Mouse (Mus musculus) yolk sac, embryonic 10.5 days (tissue): ENCODE results near the gene Naaladl1.

Experiments used
- DNase-seq: peaks from one replicate; pipeline ENCODE4 v3.0.0-alpha.2; 2017; ENCODE audit warnings: low spot score

Naaladl1 gene

DNA sequence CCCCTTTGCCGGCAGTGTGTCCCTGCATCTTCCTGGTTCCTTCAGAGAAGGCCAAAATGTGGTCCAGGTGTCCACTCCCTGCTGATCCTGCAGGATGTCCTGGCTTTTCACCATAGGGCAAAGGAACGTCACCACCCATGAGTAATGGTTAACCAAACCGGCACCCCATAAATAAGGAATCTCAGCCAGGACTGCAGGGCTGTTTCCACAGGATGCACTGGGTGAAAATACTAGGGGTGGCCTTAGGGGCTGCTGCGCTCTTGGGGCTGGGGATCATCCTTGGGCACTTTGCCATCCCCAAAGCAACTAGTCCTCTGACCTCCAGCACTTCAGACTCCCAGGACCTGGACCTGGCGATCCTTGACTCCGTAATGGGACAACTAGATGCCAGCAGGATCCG is at the start of gene Naaladl1:
Naaladl1 (plus strand) TSS at position 197 of the 400 bp plus-strand sequence.
- no peak for DNase-seq

- DNase-seq: no peak
Measured at GRCm38 (mm10) chr19:6056696-6057095, 48.9 kb upstream of the Naaladl1 start.

GRCm38 (mm10) chr19:6057313-6058096 is 48.1 kb upstream of the Naaladl1 start, which contains the start of the genes Mrpl49 and Fau:
Gene Mrpl49 (minus strand): TSS chr19:6057785.
Gene Fau (plus strand): TSS chr19:6057844.
- peak; percentile 97 for DNase-seq

DNA sequence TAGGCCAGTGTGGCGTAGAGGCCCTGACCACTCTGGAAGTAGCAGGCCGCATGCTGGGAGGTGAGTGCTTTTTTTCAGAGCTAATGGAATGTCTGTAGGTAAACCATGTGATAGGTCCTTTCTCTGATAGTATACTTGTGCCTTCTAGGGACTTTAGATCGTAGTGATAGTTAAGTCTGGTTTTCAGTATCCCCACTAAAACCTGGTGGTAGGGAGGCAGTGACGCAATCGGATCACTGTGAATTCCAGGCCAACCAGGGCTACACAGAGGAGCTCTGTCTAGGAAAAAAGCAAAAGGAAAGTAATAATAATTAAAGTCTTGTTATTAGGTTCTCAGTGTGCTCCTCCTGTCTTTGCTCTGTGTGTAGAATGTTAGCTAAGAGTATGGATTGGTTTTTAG is 47.1 kb upstream of the Naaladl1 start:
- no peak for DNase-seq

- DNase-seq: peak; percentile 57
Measured at GRCm38 (mm10) chr19:6058966-6059365, 46.6 kb upstream of the Naaladl1 start.

GRCm38 (mm10) chr19:6061021-6061533 is 44.5 kb upstream of the Naaladl1 start, which contains the start of gene Znhit2:
Gene Znhit2 (plus strand): TSS chr19:6061192.
- DNase-seq: peak; percentile 92

- peak; percentile 51 for DNase-seq
Measured at GRCm38 (mm10) chr19:6061641-6062302, 43.8 kb upstream of the Naaladl1 start.

DNA sequence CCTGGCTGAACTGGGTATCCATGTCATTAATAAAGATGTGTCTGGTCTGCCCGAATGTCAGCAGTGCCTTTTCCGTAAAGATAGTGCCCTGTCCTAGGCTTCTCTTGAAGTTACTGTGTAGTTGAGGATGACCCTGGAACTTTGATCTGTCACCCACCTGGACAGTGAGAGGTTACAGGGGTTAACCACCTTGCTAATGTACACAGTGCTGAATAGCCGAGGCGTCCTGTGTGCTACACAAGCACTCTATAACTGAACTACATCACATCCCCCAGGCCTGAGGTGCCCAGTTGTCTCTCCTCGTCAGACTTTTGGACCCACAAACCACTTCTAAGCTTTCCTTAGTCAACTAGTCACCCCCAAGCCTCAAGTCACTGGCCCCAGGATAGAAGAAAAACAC is 43.2 kb upstream of the Naaladl1 start:
- peak; percentile 71 for DNase-seq

GRCm38 (mm10) chr19:6063081-6063480 is 42.5 kb upstream of the Naaladl1 start:
- no peak for DNase-seq

- DNase-seq: no peak
Measured at GRCm38 (mm10) chr19:6066571-6066970, 39.0 kb upstream of the Naaladl1 start.

GRCm38 (mm10) chr19:6067011-6067723 is 38.4 kb upstream of the Naaladl1 start:
- peak; percentile 83 for DNase-seq

GRCm38 (mm10) chr19:6067724-6068415 is 37.7 kb upstream of the Naaladl1 start, which contains the start of gene Tm7sf2:
Gene Tm7sf2 (minus strand): TSS chr19:6068373.
- DNase-seq: peak; percentile 93

GRCm38 (mm10) chr19:6068951-6069350 is 36.6 kb upstream of the Naaladl1 start:
- no peak for DNase-seq

GRCm38 (mm10) chr19:6069851-6070250 is 35.7 kb upstream of the Naaladl1 start:
- DNase-seq: no peak

DNA sequence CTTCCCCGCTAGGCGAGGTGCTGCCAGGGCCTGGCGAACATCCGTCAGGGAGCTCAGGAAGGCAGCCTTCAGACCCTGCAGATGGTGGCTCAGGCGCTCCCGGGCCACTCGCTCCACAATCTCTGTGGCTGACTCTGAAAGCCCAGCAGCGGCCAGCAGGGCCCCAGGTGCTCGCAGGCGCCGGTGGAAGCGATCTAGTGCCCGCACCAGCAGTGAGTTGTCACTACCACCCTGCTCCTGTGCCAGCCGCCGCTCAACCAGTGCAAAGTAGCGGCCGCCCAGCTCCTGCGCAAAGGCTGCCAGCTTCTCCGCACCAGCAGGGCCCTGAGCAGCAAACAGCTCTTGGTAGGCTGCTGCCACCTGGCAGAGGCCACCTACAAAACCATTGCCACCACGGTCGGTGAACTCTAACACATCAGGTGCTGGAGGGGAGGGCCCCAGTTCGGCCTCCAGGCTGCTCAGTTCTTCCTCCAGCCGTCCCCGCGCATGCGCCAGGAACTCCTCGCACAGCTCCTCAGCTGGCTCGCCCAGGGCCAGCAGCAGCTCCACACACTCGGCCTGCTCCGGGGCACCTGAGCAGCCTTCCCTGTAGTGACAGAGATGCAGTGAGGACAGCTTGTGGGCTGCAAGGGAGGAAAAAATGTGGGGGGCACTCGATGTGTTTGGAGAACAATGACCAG is 34.9 kb upstream of the Naaladl1 start:
- no peak for DNase-seq

DNA sequence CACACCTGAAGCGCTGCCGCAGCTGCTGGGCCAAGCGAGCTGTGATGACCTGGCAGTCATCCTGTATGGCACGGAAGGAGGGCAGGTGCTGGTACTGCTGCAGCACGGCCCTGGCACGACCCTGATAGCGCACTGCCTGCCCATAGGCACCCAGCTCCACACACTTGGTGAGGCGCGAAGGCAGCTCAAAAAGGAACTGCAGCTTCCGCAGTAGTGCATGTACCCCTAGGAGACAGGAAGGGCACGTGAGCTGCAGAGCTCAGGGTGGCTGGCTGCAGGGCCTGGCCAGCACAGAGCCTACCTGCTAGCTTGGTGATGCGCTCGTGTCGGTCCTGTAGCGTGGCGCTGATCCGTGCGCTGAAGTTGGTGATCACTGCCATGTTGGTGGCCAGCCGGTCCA is 34.3 kb upstream of the Naaladl1 start:
- DNase-seq: no peak

DNA sequence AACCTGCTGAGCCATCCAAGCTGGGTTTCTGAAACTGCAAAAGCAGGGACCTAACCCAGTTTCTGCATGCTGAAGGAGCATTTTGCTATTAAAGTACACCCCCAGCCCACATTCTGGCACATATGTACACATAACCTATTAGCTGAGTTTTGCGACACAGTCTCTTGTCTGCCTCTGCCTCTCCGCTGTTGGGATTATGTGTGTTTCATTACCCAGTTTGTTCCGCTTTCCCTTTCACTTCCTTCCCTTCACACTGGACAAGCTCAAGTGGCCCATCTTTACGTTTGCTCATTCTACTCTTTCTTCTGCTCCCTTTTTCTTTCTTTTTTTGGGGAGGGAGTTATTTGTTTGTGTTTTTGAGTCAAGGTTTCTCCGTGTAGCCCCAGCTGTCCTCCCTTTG is 31.7 kb upstream of the Naaladl1 start:
- no peak for DNase-seq

DNA sequence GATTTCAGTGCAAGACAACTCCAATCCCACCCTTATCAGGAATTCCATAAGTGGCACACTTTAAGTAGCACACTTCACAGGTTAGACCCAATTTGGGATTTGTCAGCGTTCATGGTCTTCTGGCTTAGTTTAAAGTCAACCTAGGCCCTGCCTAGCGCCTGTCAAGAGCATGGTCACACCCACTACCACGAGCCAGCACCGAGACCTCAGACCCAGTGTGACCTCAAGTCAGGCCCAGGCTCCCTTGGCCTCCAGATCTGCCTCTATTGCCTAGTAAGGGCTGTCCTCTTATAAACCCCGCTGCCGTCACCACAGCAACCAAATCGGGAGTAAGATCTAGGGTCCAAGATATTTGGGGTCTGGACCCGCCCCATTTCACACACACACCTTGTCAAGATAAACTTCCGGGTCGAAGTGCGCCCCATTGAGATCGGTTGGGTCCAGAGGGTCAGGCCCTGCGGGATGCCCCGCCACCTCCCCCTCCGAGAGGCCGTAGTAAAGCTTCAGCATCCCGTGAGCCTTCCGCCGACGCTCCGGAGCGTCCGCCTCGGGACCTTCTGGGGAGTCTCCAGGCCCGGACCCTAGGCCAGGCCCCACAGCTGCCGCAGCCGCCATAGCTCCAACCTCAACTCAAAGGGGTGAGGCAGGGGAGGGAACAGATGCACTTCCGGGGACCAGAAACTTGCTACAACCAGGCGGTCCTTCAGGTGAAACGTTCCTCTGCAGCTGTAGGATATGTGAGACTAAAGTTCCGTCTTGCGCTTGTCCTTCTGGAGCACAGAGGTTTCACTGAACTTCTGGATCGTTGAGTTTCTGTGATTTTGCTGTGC is 28.8 kb upstream of the Naaladl1 start, which contains the start of gene Vps51:
Vps51 (minus strand) TSS at position 668 of the 830 bp plus-strand sequence.
- DNase-seq: peak; percentile 91

DNA sequence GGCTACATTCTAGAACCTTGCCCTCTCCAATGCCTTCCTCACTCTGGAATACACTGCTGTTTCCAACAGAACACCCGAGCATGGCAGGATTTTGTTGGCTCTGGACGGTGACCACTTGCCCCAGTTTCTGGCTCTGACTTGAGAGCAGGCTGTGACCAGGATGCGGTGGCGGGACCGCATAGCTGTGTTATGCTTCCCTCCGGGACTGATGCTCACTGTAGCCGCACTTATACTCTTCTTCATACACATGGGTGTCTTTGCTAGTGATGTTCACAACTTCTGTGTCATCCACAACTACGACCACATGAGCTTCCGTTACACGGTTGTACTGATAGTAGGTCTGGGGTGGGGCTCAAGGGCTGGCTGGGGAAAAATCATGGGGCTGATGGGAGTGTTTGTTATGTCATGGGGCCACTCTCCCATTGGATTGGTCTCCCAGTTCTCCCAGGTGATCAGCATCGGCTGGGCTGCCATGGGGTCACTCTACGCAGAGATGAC is 25.6 kb upstream of the Naaladl1 start, which contains the start of gene Tmem262:
Tmem262 (plus strand) TSS at position 51 of the 498 bp plus-strand sequence.
- DNase-seq: no peak

- no peak for DNase-seq
Measured at GRCm38 (mm10) chr19:6082156-6082555, 23.4 kb upstream of the Naaladl1 start, which contains the start of gene Gm28374. Gene Gm28374 (minus strand): TSS chr19:6082256.
